Mouse (Mus musculus) frontal cortex, adult 2 months (tissue): Measurements from ENCODE around the gene Usp47. TPM values are rescaled to one million over a fixed set of nuclear protein-coding genes. Genes with fewer than 3 reads are reported as not detected.
A peak's percentile ranks its signal among the peaks of the same experiment; 100 is the strongest.
"Not testable (repeated sequence)": the region's sequence is repeated elsewhere in the genome, so short reads cannot be mapped to it uniquely, and the experiment has no call there.

Experiments
- DNase-seq, 2 experiments: peaks; one replicate each; pipeline ENCODE4 v3.0.0; 2022; ENCODE audit warnings: low spot score in 1 of 2; ENCODE audit errors: extremely low spot score in 1 of 2
- polyA plus RNA-seq: library from polyadenylated mRNA; depleted of rRNA; stranded (reverse); fragments of >200 nt; gene quantifications from 2 replicates; pipeline ENCODE4 v1.2.3, GENCODE M21; 2012

The Usp47 gene
- polyA plus RNA-seq, 1 experiment, result 40.0 TPM

- no peak for DNase-seq
Measured at GRCm38 (mm10) chr7:112036636-112037035, 13.3 kb downstream of the Usp47 start.

GRCm38 (mm10) chr7:112040271-112040670 lies 17.0 kb downstream of the Usp47 start:
- DNase-seq, result no peak

- DNase-seq, result no peak
Measured at GRCm38 (mm10) chr7:112042758-112043157, 19.5 kb downstream of the Usp47 start.

- no peak for DNase-seq
Measured at GRCm38 (mm10) chr7:112045249-112045648, 21.9 kb downstream of the Usp47 start.

GRCm38 (mm10) chr7:112045794-112046388 lies 22.6 kb downstream of the Usp47 start:
- DNase-seq, result no peak

- no peak for DNase-seq
Measured at GRCm38 (mm10) chr7:112048643-112049042, 25.3 kb downstream of the Usp47 start.

- no peak for DNase-seq
Measured at GRCm38 (mm10) chr7:112053667-112054066, 30.4 kb downstream of the Usp47 start.

GRCm38 (mm10) chr7:112055901-112056625 lies 32.8 kb downstream of the Usp47 start:
- no peak for DNase-seq

- DNase-seq, result no peak
Measured at GRCm38 (mm10) chr7:112074868-112075267, 51.6 kb downstream of the Usp47 start.

GRCm38 (mm10) chr7:112082636-112083035 lies 59.3 kb downstream of the Usp47 start:
- no peak for DNase-seq

- no peak for DNase-seq
Measured at GRCm38 (mm10) chr7:112084222-112084621, 60.9 kb downstream of the Usp47 start.

- peak; percentile 57 to 93 for DNase-seq
Measured at GRCm38 (mm10) chr7:112085062-112085461, 61.8 kb downstream of the Usp47 start.

- no peak for DNase-seq
Measured at GRCm38 (mm10) chr7:112086186-112086585, 62.9 kb downstream of the Usp47 start.

- DNase-seq, result not testable (repeated sequence)
Measured at GRCm38 (mm10) chr7:112094923-112095322, 71.6 kb downstream of the Usp47 start.

- DNase-seq, result no peak
Measured at GRCm38 (mm10) chr7:112100887-112101286, 77.6 kb downstream of the Usp47 start.

GRCm38 (mm10) chr7:112102933-112103332 lies 79.6 kb downstream of the Usp47 start:
- no peak for DNase-seq

GRCm38 (mm10) chr7:112103816-112104215 lies 80.5 kb downstream of the Usp47 start:
- DNase-seq, result no peak

- DNase-seq, result no peak
Measured at GRCm38 (mm10) chr7:112108757-112109156, 85.5 kb downstream of the Usp47 start.

GRCm38 (mm10) chr7:112110638-112111372 lies 87.5 kb downstream of the Usp47 start:
- DNase-seq, result no peak

GRCm38 (mm10) chr7:112117501-112117900 lies 94.2 kb downstream of the Usp47 start:
- no peak for DNase-seq

GRCm38 (mm10) chr7:112118086-112118485 lies 94.8 kb downstream of the Usp47 start:
- DNase-seq, result no peak

GRCm38 (mm10) chr7:112119248-112119647 lies 95.9 kb downstream of the Usp47 start:
- DNase-seq, result no peak
